ENCODE assay signal across 13 mouse cellular contexts in the genomic region with DNA sequence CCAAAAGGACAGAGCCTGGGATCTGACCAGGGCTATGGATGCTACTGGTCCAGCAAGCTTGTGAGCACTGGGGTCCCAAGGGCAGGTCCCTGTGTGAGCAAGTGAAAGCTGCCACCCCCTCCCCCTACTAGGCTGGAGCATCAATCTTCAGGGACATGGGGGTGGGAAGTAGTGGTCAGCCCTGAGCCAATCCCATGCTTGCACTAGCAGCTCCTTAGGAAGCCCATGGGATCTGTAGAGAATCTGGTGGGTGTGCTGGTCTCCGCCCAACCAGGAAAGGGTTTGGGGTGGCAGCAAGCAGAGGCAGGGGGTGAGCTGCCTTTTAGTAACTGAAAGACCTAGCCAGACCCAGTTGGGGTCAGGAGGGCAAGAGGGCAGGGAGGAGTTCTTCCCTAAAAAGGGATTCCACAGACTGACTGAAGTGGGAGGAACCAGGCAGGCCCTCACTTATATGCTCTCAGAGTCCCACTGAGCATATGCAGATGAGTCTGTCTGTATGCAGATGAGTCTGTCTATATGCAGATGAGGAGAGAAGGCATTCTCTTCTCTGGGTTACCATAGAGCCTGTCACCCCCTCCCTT. TPM values are rescaled to one million over a fixed set of nuclear protein-coding genes. Genes with fewer than 3 reads are reported as not detected.
A peak's percentile ranks its signal among the peaks of the same experiment; 100 is the strongest.
DNase-seq lines count a peak whose midpoint lies in the region; ATAC-seq lines count a peak whose summit lies in the region.
"Had no signal": no experiment of that assay in that cellular context is flagged by ENCODE, and none has a peak within 500 bp of the region (broad histone marks: within the 10 kb centered on the region; RNA-seq: fewer than 3 reads in every experiment).

No protein-coding gene starts in this region.

- no peaks in the 10 kb centered on the region for H3K9me3 ChIP-seq in hindbrain, embryonic 15.5 days
- H3K9me3 ChIP-seq in limb, embryonic 10.5 days (replicated peaks), result no peaks in the 10 kb centered on the region
- H3K9me3 ChIP-seq: liver, embryonic 13.5 days had no signal

- H3K27ac ChIP-seq in hindbrain, embryonic 15.5 days (replicated peaks), result peak overlapping the region; percentile 92
- no peak overlapping the region for H3K27ac ChIP-seq in limb, embryonic 10.5 days
- H3K27ac ChIP-seq: liver, embryonic 13.5 days had no signal

- H3K4me2 ChIP-seq in hindbrain, embryonic 15.5 days, result 0 out of 2 replicates have a peak overlapping the region, but pooled peaks have one; percentile 3
- H3K4me2 ChIP-seq: liver, embryonic 13.5 days had no signal

- H3K27me3 ChIP-seq in hindbrain, embryonic 15.5 days, result no peaks in the 10 kb centered on the region
- H3K27me3 ChIP-seq in limb, embryonic 10.5 days (ENCODE audit: low read depth, poor library complexity, severe bottlenecking), result peaks cover 94% of the 10 kb centered on the region

- ATAC-seq in hindbrain, embryonic 15.5 days (ENCODE audit: low FRiP score, low read depth), result peak; percentile 74
- ATAC-seq in inflammation-experienced regulatory T-cells, adult 6 months, result no peak

- H3K4me1 ChIP-seq in hindbrain, embryonic 15.5 days (replicated peaks), result peaks cover 79% of the 10 kb centered on the region
- H3K4me1 ChIP-seq in limb, embryonic 10.5 days, result peaks cover 54% of the 10 kb centered on the region
- H3K4me1 ChIP-seq: liver, embryonic 13.5 days had no signal

- peaks cover 20% of the 10 kb centered on the region for H3K36me3 ChIP-seq in hindbrain, embryonic 15.5 days
- no peaks in the 10 kb centered on the region for H3K36me3 ChIP-seq in limb, embryonic 10.5 days
- H3K36me3 ChIP-seq: liver, embryonic 13.5 days had no signal

- H3K4me3 ChIP-seq in hindbrain, embryonic 15.5 days, result no peak overlapping the region
- no peak overlapping the region for H3K4me3 ChIP-seq in limb, embryonic 10.5 days
- H3K4me3 ChIP-seq: liver, embryonic 13.5 days had no signal

- DNase-seq in cerebellum, adult 11-12 months, result peak; percentile 57
- no peak for DNase-seq in cerebellum, postnatal 4 days (ENCODE audit: low spot score in 2 of 2)
- DNase-seq in right cerebral cortex, postnatal 10 days (ENCODE audit: low spot score in 2 of 2), result peak; percentile 78 to 87
- DNase-seq in right cerebral cortex, adult 18-20 months, result no peak
- DNase-seq in limb, embryonic 10.5 days (ENCODE audit: low spot score), result no peak
- no peak for DNase-seq in adrenal gland, adult 18-20 months (ENCODE audit: low spot score in 2 of 2)
- DNase-seq: heart, postnatal 10 days; liver, embryonic 13.5 days had no signal

- 19% methylated on average over 1 of the region's 1 CpGs for WGBS in hindbrain, embryonic 15.5 days
- 26% methylated on average over 1 of the region's 1 CpGs for WGBS in limb, embryonic 10.5 days

- no peak overlapping the region for H3K9ac ChIP-seq in hindbrain, embryonic 15.5 days
- H3K9ac ChIP-seq: liver, embryonic 13.5 days had no signal

RNA-seq across cellular contexts. Expression of a gene that starts 23.4 kb away (rescaled TPM):
- 0.55 and 0.60 TPM in 2 replicates for polyA plus RNA-seq in hindbrain, embryonic 15.5 days (2015; fragmentation: Nextera tagmentation; extraction: Ambion mirVana)
- polyA plus RNA-seq in limb, embryonic 10.5 days (2016; fragmentation: Nextera tagmentation; extraction: Ambion mirVana), result 0.18 and 0.34 TPM in 2 replicates
- not detected for polyA plus RNA-seq in inflammation-experienced regulatory T-cells, adult 6 months (2017; shearing (Covaris generic))
- 10 to 100 TPM; 11.2 to 17.8 TPM for total RNA-seq in adrenal gland, adult 18-20 months (2021)
- total RNA-seq: heart, postnatal 10 days; monocyte, adult 5-6 weeks had no signal

RNA-seq across cellular contexts. Expression of a gene that starts 55.9 kb away (rescaled TPM):
- polyA plus RNA-seq in hindbrain, embryonic 15.5 days (2015; fragmentation: Nextera tagmentation; extraction: Ambion mirVana), result 0.35 TPM in 1 of 2 replicates, not detected in the other
- polyA plus RNA-seq in limb, embryonic 10.5 days (2016; fragmentation: Nextera tagmentation; extraction: Ambion mirVana), result 0.26 TPM in 1 of 2 replicates, not detected in the other
- polyA plus RNA-seq in inflammation-experienced regulatory T-cells, adult 6 months (2017; shearing (Covaris generic)), result not detected
- 1 to 10 TPM in 1 of 2 experiments, under 1 TPM in 1; 0.58 to 1.0 TPM for total RNA-seq in adrenal gland, adult 18-20 months (2021)
- total RNA-seq: monocyte, adult 5-6 weeks had no signal
- polyA plus RNA-seq: large intestine, adult 2 months; liver, embryonic 13.5 days; spleen, adult 2 months had no signal

Comparison
In these comparisons a context has a peak if more than half of its experiments do, and no peak if none do; other contexts are left out.
1. DNase-seq: peak in cerebellum, adult 11-12 months (single experiment) and right cerebral cortex, postnatal 10 days (2 of 2); none in cerebellum, postnatal 4 days (0 of 2), right cerebral cortex, adult 18-20 months (single experiment), limb, embryonic 10.5 days (single experiment) and adrenal gland, adult 18-20 months (0 of 2).